Mouse (Mus musculus) spleen, adult 2 months (tissue): ENCODE measurements at regions not wholly inside any gene's neighbourhood (a gene's known extent, or its start where the extent isn't known, plus 50 kb on each side); places are given as distances from the start of the nearest gene placed in this dataset.

ENCODE experiments used
- CTCF ChIP-seq: fragments of 200-500 bp; IDR thresholded peaks from 2 replicates; pipeline ENCODE4 v1.5.1; 2011; ENCODE audit warnings: mild to moderate bottlenecking, inconsistent platforms; ENCODE audit not compliant: insufficient read depth, insufficient read length, insufficient replicate concordance; ENCODE audit errors: extremely low read depth
- POLR2A ChIP-seq: fragments of 200-500 bp; IDR thresholded peaks from 2 replicates; pipeline ENCODE4 v1.6.1; 2011; ENCODE audit warnings: low read depth, low read length, inconsistent platforms

DNA sequence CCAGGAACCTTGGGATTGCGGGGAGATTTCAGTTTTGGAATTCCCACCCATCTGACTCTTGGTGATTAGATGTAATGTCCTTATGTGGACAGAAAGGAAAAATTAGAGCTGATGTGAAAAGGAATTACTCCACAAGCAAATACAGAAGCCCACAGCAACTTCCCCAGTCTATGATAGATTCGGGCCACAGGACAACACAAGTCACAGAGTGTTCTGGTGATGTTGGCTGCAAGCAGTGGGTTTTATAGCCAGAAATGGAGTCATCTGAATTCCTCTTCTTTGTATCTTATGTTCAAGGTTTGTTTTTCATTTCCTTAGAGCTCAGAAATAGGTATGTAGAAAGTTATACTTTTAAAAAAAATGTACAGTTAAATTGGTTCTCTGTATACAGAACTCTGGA lies 56.8 kb upstream of the Gm5148 start:
- TF ChIP-seq POLR2A (no peak), CTCF (no peak)
